Mouse (Mus musculus): Measurements from ENCODE around the gene Klhl5.
A peak's percentile ranks its signal among the peaks of the same experiment; 100 is the strongest.

Gene Klhl5

GRCm38 (mm10) chr5:65149706-65150105 is 42.4 kb downstream of the Klhl5 start:
- DNase-seq (ENCODE audit: low spot score), result no peak

- DNase-seq (ENCODE audit: low spot score), result no peak
Observed at GRCm38 (mm10) chr5:65150376-65150955, 43.1 kb downstream of the Klhl5 start.

GRCm38 (mm10) chr5:65151276-65151675 is 43.9 kb downstream of the Klhl5 start:
- no peak for DNase-seq (ENCODE audit: low spot score)

- no peak for DNase-seq (ENCODE audit: low spot score)
Observed at GRCm38 (mm10) chr5:65151767-65152166, 44.4 kb downstream of the Klhl5 start.

- DNase-seq (ENCODE audit: low spot score), result no peak
Observed at GRCm38 (mm10) chr5:65154287-65154686, 46.9 kb downstream of the Klhl5 start.

- peak; percentile 40 for DNase-seq (ENCODE audit: low spot score)
Observed at GRCm38 (mm10) chr5:65156853-65157252, 49.5 kb downstream of the Klhl5 start.

GRCm38 (mm10) chr5:65157412-65158381 is 50.4 kb downstream of the Klhl5 start:
- peak; percentile 88 for DNase-seq (ENCODE audit: low spot score)

- DNase-seq (ENCODE audit: low spot score), result no peak
Observed at GRCm38 (mm10) chr5:65158696-65159305, 51.5 kb downstream of the Klhl5 start.

GRCm38 (mm10) chr5:65163001-65163400 is 55.7 kb downstream of the Klhl5 start:
- no peak for DNase-seq (ENCODE audit: low spot score)

- no peak for DNase-seq (ENCODE audit: low spot score)
Observed at GRCm38 (mm10) chr5:65163489-65164092, 56.3 kb downstream of the Klhl5 start.

GRCm38 (mm10) chr5:65170206-65170605 is 62.9 kb downstream of the Klhl5 start:
- DNase-seq (ENCODE audit: low spot score), result no peak

- DNase-seq (ENCODE audit: low spot score), result no peak
Observed at GRCm38 (mm10) chr5:65175035-65175917, 67.9 kb downstream of the Klhl5 start.

- no peak for DNase-seq (ENCODE audit: low spot score)
Observed at GRCm38 (mm10) chr5:65175918-65176484, 68.7 kb downstream of the Klhl5 start.

- DNase-seq (ENCODE audit: low spot score), result peak; percentile 58
Observed at GRCm38 (mm10) chr5:65177026-65177514, 69.7 kb downstream of the Klhl5 start.

- no peak for DNase-seq (ENCODE audit: low spot score)
Observed at GRCm38 (mm10) chr5:65178477-65178876, 71.1 kb downstream of the Klhl5 start.

GRCm38 (mm10) chr5:65181160-65181793 is 73.9 kb downstream of the Klhl5 start:
- DNase-seq (ENCODE audit: low spot score), result no peak

GRCm38 (mm10) chr5:65181794-65182169 is 74.4 kb downstream of the Klhl5 start:
- no peak for DNase-seq (ENCODE audit: low spot score)

GRCm38 (mm10) chr5:65182268-65182667 is 74.9 kb downstream of the Klhl5 start:
- no peak for DNase-seq (ENCODE audit: low spot score)

GRCm38 (mm10) chr5:65191601-65192000 is 84.3 kb downstream of the Klhl5 start:
- no peak for DNase-seq (ENCODE audit: low spot score)

GRCm38 (mm10) chr5:65194441-65194840 is 87.1 kb downstream of the Klhl5 start:
- no peak for DNase-seq (ENCODE audit: low spot score)

Measured in lung, postnatal 25 days (tissue).